Mouse (Mus musculus): ENCODE measurements around the gene Ripor3.

Gene Ripor3

DNA sequence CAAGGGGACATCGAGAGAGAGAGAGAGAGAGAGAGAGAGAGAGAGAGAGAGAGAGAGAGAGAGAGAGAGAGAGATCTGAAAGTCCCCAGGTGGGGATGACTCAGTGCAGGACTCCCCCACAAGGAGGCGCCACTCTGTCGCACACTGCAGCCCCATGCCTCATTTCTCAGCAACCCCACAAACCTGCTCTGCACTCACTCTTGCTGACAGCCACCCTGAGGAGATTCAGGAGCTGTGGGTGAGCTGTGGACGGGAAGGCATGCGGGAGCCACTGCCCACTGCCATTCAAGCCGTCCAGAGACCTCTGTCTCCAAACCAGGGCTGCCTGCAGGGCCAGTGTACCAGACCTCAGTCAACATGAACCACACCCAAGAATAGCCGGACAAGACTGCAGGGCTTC lies 23.7 kb downstream of the Ripor3 start:
- DNase-seq (ENCODE audit: low spot score) = no peak

DNA sequence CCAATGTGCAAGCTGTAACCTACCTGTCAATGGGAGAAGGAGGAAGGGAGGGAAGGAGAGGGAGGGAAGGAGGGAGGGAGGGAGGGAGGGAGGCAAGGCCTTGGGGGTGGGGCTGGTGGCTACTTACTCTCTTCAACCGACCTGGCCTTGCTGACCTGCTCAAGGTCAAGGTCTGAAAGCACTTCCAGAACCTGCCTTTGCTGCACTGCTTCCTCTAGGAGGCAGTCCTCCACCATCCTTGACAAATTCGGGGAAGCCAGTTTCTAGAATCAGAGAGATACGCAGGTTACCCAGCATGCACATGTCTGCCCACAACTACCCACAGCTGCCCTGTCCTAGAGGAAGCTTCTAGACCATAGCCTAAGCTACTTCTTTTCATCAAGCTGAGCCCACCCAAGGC lies 25.5 kb downstream of the Ripor3 start:
- no peak for DNase-seq (ENCODE audit: low spot score)

DNA sequence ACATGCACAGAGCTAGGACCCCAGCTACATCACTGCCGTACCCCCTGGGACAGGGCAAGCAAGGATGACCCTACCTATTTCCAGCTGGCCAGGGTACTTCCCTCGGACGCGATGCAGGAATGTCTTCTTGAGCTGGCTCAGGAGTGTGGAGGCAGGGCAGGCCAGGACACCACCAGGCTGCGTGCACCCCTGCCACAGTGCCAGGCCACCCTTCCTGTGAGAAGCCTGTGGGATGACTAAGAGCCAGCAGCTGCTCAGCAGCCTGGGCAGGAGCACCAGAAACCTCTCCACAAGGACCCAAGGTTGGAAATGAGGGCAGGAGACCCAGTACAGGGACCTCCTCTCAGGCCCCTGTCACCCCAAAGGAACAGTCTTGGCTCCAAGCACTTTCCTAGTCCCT lies 26.0 kb downstream of the Ripor3 start:
- no peak for DNase-seq (ENCODE audit: low spot score)

DNA sequence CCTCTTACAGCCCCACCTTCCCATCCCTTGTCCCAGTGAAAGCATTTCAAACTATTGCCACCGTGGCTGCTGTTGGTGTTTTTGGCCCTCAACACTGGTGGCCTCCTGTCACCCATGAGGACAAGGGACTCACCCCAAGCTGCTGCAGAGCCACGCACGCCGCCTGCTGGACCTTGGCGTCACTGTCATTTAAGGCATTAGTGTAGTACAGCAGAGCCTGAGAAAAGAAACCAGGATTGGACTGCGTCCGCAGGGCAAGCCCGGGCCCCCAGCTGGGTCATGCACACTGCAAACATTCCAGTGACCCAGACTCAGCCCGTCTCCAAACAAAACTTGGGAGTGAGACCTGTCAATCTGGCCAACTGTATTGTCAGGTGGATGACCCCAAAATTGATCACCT lies 27.8 kb downstream of the Ripor3 start:
- DNase-seq (ENCODE audit: low spot score) = no peak

DNA sequence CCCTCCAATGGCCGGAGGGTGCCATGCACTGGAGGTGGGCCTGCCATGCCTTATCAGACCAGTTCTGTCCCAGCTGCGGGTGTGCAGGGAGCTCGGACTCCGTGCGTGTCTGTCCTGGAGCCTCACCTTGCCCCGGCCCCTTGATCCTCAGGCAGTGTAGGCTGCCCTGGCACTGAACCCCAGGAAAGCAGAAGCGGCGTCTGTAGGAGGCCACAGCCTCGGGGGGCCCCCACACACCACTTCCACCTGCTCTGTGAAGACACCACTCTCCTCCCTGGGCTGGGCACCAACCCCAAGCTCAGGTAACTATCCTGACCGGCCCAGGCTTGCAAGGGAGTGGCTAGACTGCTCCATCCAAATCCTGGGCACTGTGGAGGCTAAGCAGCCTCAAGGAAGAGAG lies 30.0 kb downstream of the Ripor3 start:
- DNase-seq (ENCODE audit: low spot score) = no peak

DNA sequence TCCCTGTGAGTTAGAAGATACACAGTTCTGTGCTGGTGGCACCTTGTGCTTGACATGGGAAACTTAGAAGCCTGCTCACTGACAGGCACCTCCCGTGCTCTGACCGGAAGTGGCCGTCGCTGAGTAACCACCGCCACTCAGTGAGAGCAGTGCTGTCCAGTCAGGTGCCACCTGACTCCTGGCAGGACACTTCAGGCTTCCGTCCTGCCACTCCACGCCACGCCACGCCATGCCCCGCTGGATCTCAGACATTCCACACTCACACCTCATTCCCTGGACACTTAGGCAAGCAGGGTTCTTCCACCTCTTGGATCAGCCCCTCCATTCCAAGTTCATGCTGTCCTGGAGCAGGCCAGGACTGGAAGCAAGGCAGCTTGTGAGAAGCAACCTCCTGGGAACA lies 32.1 kb downstream of the Ripor3 start:
- no peak for DNase-seq (ENCODE audit: low spot score)

DNA sequence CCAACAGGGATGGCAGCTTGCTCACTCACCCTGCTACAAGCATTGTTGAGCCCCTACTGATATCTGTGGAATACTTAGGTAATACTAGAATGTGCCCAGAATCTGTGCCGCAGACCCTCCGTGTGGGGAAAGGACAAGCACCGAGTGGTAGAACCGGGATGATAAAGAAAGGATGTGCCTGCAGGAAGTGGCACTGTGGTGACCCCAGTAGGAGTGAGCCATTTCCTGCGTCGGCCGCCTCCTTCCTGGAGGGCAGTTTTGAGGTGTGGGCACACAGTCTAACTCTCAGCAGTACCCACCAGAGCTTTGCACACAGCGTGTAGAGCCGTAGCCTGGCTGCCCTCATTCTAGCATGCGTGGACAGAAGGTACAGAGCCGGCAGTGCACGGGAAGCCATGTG lies 34.7 kb downstream of the Ripor3 start:
- DNase-seq (ENCODE audit: low spot score) = no peak

DNA sequence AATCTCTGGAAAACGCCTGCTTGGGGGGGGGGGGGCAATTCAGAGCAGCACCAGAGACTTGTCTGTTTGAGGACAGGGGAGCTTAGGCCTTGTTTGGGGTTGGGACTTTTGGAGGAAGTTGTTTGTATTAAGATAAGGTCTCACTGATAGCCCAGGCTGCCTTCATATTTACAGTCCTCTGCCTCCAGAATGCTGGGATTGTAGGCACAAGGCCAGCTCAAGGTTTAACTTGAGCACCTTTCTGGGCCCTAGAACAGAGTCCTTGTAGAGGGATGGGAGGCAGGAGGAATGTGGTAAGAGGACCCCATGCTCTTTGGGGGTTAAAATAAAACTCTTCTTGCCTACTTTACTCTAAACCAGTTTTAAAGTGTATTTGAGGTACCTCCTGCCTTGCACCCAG lies 37.6 kb downstream of the Ripor3 start:
- DNase-seq (ENCODE audit: low spot score) = no peak

DNA sequence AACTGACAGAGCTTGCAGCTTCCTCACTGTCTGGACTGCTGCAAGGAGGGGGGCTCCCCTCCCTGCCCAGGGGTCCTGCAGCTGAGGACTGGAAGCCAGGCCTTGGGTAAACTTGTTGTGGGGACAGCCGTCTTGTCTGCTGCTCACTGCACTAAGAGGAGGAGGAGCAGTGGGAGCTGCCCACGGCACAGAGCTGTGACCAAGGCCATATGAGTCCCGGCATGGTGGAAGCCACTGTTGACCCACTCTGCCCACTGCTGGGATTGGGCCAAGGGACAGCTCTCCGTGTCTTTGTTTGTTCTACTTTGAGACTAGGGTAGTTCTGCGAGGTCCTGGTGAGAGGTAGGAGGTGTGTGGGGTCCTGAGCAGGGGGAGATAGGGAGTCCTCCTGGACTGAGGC lies 38.3 kb downstream of the Ripor3 start:
- no peak for DNase-seq (ENCODE audit: low spot score)

DNA sequence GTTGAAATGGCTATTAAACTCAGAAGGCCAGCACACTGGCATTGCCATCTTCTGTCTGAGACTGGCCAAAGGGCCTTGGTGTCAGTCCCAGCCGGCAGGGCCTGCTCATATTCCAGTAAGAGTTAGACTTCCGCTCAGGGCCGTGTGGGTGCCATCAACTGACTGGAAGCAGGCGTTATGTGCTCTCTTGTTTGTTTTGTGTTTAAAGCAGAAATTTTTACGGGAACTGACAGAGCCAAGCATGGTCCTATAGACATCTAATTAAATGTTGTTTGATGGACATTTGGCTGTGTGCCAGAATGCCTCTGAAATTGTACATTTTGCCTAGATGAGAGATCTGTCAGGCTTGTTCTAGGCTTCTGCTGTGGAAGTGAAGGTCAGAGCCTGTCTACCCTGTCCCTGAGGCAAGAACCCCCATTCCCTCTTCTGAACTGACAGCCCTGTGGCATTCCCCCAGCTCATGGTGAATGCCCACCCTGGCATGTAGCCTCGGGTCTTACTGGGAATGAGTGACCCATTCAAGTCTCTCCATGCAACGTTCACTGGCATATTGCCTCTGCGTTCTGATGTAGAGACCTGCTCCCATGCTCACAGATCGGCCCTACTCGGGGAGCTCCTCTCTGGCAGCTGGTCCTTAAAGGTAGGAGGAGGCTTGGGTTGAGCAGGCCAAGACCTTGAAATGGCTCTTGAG lies 40.4 kb downstream of the Ripor3 start:
- DNase-seq (ENCODE audit: low spot score) = no peak

DNA sequence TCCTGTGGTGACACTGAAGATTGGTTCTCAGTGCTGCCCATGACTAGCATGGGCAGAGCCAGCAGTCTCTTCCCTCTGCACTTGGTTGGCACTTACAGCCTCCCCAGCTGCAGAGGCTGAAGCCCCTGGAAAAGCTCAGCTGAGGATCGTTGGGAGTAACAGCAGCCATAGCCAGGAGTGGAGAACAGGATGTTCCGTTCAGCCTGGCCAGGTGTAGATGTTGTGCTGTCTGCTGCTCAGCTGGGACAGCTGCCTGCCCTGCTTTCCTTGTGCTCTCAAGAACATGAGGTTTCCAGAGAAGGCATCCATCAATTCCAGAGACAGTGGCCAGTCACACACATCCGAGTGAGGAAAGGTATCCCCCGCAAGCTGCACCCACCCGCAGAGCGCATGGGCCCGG lies 41.9 kb downstream of the Ripor3 start:
- no peak for DNase-seq (ENCODE audit: low spot score)

DNA sequence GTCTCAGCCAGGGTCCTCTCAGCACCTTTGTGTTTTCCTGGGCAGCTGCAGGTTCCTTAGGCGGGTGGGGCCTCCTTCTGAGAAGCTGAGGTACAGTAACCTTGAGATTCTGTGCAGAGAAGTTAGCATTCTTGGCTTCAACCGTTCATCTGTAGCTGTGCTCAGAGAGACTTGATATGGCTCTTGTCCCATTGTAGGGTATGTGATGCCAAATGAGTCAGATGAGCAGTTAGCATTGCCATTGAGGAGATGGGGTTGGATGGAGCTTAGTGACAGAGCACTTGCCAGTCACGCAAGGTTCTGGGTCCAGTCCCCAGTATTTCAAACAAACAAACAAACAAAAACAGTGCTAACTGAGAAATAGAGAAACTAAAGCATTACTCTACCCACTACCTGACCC lies 44.5 kb downstream of the Ripor3 start:
- no peak for DNase-seq (ENCODE audit: low spot score)

DNA sequence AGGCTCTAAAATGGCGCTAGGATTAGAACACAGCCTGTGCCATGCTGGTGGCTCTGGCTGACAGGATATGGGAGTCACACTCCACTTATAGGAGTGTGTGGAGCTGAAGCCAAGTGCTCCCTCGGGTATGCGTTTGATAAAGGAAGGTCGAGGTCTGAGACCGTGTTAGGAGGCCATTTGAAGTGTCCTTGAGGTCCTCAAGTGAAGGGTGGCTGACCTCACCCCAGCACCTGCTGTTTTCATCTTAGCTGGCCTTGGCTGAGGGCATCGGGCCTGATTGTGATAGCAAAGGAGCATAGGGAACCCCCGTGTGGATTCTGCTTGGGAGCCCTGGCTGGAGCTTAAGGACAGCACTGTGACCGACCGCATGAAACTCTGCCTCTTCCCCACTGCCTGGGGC lies 46.1 kb downstream of the Ripor3 start:
- no peak for DNase-seq (ENCODE audit: low spot score)

DNA sequence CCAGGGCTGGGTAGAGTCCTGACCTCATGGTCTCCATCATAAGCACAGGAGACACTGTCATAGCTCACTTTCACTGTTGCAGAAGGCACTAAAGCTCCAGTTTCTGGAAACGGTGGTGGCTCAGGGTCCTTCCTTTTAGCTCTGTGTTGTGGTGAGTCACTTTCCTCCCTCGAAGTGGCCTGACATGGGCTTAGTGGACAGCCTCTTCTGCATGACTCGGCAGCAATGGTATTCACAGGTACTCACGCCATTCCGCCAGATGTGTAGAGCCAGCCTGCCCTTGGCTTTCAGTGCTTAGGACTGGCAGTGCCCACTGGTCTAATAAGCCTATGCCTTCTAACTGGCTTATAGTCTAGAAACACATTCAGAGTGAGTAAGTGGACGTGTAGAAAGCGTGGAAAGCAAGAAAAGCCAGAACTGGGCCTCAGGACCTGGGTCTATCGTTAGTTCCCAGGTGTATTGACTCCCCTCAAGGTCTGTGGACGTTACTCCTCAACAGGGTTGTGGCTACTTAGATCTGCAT lies 46.6 kb downstream of the Ripor3 start:
- no peak for DNase-seq (ENCODE audit: low spot score)

DNA sequence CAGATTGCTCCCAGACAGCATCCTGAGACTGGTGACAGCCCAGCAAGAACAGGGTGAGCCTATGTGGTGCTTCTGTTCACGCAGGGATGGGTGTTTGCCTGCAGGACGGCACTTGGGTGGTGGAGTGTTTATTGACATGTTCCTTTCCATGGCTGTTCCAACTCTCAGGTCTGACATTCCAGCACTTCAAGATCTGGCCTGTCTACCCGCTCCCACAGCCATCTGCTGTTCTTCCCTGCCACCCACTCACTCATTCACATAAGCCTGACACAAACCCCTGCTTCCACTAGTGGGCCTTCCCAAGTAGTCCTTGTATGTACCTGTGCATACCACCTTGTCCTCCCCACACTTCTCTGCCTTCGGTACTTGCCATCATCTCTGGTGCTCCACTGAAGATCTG lies 47.2 kb downstream of the Ripor3 start:
- DNase-seq (ENCODE audit: low spot score) = no peak

DNA sequence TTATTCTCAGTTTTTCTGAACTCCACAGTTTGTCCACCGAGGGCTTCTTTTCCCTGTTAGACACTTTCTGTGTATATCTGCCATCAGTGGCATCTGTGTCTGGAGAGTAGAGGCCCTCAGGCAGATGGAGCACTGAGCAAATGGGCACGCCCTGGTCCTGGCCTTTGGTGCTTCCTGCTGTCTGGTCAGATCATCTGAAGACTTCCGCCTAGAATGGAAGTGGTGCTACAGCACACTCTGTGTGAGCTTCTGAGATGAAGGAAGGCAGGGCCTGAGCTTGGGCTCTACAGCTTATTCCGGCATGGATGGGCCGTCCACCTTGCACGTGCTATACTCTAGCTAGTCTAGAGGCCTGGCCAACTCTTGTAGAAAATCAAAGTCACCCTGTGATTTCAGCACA lies 48.1 kb downstream of the Ripor3 start:
- DNase-seq (ENCODE audit: low spot score) = no peak

DNA sequence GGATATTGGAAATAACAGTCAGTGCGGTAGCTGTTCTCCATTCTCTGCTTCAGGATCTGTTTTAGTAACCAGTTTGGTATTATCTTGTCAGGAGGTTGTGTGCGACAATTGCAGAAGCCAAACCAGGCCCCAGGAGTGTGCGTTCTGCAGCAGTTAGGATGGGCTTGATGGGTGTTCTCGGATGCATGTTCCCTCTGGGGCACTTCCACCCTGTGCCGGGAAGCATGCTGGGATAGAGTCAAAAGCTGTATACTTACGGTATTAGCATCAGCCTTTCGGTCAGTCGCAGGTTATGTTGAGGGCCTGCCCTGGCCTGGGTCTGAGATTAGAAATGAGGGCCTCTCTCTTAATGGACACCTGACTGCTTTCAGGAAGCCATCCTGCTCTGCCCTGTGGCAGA lies 49.8 kb downstream of the Ripor3 start:
- DNase-seq (ENCODE audit: low spot score) = no peak

DNA sequence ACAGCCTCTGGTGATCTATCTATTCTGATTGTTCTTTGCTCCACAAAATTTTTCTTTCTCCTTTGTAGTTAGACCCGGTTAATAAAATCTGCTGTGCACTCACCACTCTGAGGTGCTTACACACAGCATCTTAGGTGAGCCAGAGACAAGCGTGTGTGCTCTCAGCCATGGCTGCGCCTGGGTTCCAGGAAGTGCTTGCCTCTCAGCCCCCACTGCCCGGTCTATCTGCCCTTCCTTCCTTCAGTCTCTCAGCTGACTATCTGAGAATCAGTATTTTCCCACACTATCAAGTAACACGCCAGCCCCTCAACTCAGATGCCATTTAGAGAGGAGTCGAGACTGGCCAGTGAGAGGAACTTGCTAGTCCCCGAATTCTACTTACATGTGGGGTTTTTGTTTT lies 50.4 kb downstream of the Ripor3 start:
- DNase-seq (ENCODE audit: low spot score) = no peak

DNA sequence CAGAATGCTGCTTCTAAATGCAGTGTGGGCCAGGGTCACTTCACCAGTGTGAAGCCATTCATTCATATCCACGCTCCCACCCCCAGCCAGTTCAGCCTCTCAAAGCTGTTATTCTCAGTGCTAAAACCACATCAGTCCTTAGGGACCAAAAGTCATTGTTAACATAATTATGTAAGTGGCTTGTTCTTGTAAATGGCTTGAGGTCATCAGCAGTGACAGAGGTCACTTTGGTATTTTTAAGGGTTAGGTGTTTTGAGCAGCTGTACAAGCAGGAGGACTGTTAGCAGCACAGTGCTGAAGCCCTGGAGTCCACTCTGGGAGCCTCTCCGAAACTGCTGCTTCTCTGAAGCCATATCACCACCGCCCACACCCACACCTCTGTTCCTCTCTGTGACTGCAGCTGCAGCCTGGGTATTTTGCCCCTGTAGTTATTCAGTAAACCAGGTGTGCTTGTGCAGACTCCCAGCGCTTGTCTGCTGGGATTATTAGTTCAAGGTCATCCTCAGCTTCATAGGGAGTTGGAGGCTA lies 51.0 kb downstream of the Ripor3 start:
- no peak for DNase-seq (ENCODE audit: low spot score)

DNA sequence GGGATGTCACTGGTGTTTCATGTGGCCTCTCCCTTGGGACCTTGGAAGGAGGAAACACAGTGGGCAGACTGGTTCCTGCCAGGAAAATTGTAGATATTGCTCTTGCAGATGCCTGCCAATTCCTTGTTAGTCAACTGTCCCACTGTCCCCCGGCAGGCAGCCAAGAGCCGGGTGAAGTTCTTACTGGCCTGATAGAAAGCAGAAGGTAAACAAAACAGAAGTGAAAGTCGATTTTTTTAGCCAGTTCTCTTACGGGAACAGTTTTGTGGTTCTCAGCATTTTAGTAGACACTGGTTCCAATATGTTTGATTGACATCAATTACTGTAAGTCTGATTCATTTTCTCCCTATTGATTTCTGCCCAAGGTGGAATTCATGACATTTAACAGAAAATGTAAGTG lies 51.6 kb downstream of the Ripor3 start:
- no peak for DNase-seq (ENCODE audit: low spot score)

DNA sequence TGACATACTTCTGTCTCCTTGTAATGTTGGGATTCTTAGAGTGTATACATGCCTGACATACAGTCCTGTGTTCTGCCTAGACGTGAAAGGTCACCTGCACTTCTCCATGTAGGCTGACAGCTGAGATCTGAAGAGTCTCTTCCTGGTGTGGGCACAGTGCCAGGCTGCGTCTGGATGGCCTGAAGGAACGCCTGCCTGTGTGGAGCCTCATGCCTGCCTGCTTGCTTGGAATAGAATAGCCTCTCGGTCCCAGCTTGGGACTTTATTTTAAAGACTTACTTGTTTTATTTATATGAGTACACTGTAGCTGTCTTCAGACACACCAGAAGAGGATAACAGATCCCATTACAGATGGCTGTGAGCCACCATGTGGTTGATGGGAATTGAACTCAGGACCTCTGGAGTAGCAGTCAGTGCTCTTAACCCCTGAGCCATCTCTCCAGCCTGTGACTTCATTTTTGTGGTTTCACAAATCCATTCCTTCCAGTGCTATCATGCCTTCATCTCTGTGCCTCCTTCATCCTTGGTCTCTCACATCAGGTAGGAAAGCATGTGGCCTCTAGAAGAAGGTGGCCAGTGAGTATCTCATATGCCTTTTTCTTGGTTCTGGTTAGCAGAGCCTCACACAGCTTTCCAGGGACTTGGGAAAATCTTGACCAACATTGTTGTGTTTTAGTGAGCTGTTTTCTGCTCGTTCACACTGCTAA lies 52.2 kb downstream of the Ripor3 start:
- no peak for DNase-seq (ENCODE audit: low spot score)

DNA sequence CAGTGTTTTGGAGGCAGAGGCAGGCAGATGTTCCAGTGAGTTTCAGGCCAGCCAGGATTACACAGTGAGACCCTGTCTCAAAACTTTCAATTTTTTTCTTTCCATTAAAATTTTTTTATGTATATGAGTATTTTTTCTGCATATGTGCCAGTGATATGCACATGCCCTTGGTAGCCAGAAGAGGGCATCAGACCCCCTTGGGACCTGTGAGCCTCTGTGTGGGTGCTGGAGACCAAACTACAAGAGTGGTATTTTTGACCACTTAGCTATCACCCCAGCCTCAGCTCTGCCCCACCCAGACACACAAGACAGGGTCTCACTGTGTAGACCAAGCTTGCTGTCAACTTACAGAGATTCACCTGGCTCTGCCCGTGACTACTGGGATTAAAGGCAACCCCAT lies 52.9 kb downstream of the Ripor3 start:
- no peak for DNase-seq (ENCODE audit: low spot score)

DNA sequence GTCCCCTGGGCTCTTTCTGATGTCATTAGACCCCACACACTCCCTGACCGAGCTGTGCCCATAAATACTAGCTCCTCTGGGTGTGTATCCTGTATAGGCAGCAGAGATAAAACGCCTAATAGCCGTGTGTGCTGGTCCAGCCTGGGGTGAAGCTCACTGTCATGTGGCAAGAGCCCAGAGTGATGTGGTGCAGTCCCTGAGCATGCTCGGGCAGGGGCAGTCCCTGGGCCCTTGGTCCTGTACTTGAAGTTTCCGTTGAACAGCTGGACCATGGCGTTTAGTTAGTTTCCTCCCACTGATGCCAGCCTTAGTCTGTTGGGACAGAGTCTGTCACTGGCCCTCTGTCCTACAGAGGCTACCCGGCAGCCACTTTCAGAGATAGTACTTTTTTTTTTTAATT lies 55.5 kb downstream of the Ripor3 start:
- no peak for DNase-seq (ENCODE audit: low spot score)

DNA sequence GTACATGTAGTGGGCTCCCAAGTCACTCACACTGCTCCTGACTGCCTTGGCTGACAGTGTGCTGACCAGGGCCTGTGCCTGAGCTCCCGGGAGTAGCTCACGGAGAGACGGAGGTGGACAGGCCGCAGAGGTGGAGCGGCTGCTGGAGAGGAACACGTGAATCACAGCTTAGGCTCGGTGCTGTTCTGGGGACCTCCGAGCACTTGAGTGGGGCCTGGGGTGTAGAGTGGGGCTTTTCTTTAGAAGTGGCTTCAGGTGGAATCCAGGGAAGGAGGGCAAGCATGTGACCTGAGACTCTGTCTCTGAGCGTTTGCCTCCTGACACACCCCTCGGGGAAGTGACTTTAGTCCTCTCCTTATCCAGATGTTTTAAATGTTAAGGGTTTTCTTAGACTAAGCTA lies 56.6 kb downstream of the Ripor3 start:
- DNase-seq (ENCODE audit: low spot score) = no peak

All from urinary bladder, postnatal 10 days (tissue).